33 mouse cellular contexts compared by ENCODE assay signal in genomic region chr19:4747631-4748312, GRCm38 (mm10). TPM values are rescaled to one million over a fixed set of nuclear protein-coding genes. Genes with fewer than 3 reads are reported as not detected.
DNase-seq lines count a peak whose midpoint lies in the region; ATAC-seq lines count a peak whose summit lies in the region.
"Had no signal": no experiment of that assay in that cellular context is flagged by ENCODE, and none has a peak within 500 bp of the region (broad histone marks: within the 10 kb centered on the region; RNA-seq: fewer than 3 reads in every experiment).

No protein-coding gene starts in this region.

- no peak overlapping the region for H3K4me3 ChIP-seq in limb, embryonic 13.5 days
- no peak overlapping the region for H3K4me3 ChIP-seq in limb, embryonic 10.5 days
- H3K4me3 ChIP-seq: embryonic facial prominence, embryonic 10.5 days; embryonic facial prominence, embryonic 15.5 days; forebrain, embryonic 12.5 days; intestine, embryonic 15.5 days; layer of hippocampus, adult 2 months; left cerebral cortex, adult 2 months; liver, embryonic 12.5 days; megakaryocyte, embryonic 14.5 days; midbrain, embryonic 12.5 days; myocyte; neural tube, embryonic 12.5 days had no signal

- intact Hi-C loops in gastrocnemius, postnatal 14 days (cut with DNase I; ENCODE audit: low total_unique reads) = no loop called here

- 91% methylated on average over 9 of the region's 9 CpGs for WGBS in limb, embryonic 13.5 days
- WGBS in limb, embryonic 10.5 days = 91% methylated on average over 9 of the region's 9 CpGs

- no peaks in the 10 kb centered on the region for H3K9me3 ChIP-seq in limb, embryonic 13.5 days
- H3K9me3 ChIP-seq in limb, embryonic 10.5 days (replicated peaks) = no peaks in the 10 kb centered on the region
- H3K9me3 ChIP-seq: embryonic facial prominence, embryonic 10.5 days; embryonic facial prominence, embryonic 15.5 days; forebrain, embryonic 12.5 days; intestine, embryonic 15.5 days; liver, embryonic 12.5 days; megakaryocyte, embryonic 14.5 days; midbrain, embryonic 12.5 days; neural tube, embryonic 12.5 days had no signal

- no peak for ATAC-seq in limb, embryonic 13.5 days (ENCODE audit: low FRiP score, low read depth)
- ATAC-seq: forebrain, postnatal 0 days; hindbrain, postnatal 0 days; intestine, embryonic 15.5 days; liver, embryonic 12.5 days; liver, postnatal 0 days; Patski had no signal

- no peak overlapping the region for H3K4me2 ChIP-seq in limb, embryonic 13.5 days (replicated peaks)
- H3K4me2 ChIP-seq: embryonic facial prominence, embryonic 15.5 days; forebrain, embryonic 12.5 days; heart, embryonic 11.5 days; intestine, embryonic 15.5 days; liver, embryonic 12.5 days; midbrain, embryonic 12.5 days; neural tube, embryonic 12.5 days had no signal

- no peaks in the 10 kb centered on the region for H3K27me3 ChIP-seq in limb, embryonic 13.5 days
- H3K27me3 ChIP-seq in limb, embryonic 10.5 days (ENCODE audit: low read depth, poor library complexity, severe bottlenecking) = no peaks in the 10 kb centered on the region
- H3K27me3 ChIP-seq: embryonic facial prominence, embryonic 15.5 days; forebrain, embryonic 12.5 days; intestine, embryonic 15.5 days; liver, embryonic 12.5 days; midbrain, embryonic 12.5 days; neural tube, embryonic 12.5 days; Patski had no signal

- peaks cover 11% of the 10 kb centered on the region; the same call in 1 of the 2 replicates for H3K36me3 ChIP-seq in limb, embryonic 13.5 days
- peaks cover 66% of the 10 kb centered on the region for H3K36me3 ChIP-seq in limb, embryonic 10.5 days
- H3K36me3 ChIP-seq: intestine, embryonic 15.5 days; liver, embryonic 12.5 days had no signal

- H3K4me1 ChIP-seq in limb, embryonic 13.5 days = 0 out of 2 replicates have a peak, but pooled peaks cover 6% of the 10 kb centered on the region
- no peaks in the 10 kb centered on the region for H3K4me1 ChIP-seq in limb, embryonic 10.5 days
- H3K4me1 ChIP-seq: embryonic facial prominence, embryonic 10.5 days; embryonic facial prominence, embryonic 15.5 days; forebrain, embryonic 12.5 days; liver, embryonic 12.5 days; megakaryocyte, embryonic 14.5 days; midbrain, embryonic 12.5 days; neural tube, embryonic 12.5 days had no signal

- H3K9ac ChIP-seq in limb, embryonic 13.5 days = 0 out of 2 replicates have a peak overlapping the region, but pooled peaks have one; percentile 31
- H3K9ac ChIP-seq: embryonic facial prominence, embryonic 15.5 days; forebrain, embryonic 12.5 days; forebrain, postnatal 0 days; intestine, embryonic 15.5 days; liver, embryonic 12.5 days; liver, postnatal 0 days; midbrain, embryonic 12.5 days; neural tube, embryonic 12.5 days had no signal

- no peak overlapping the region for H3K27ac ChIP-seq in limb, embryonic 13.5 days
- no peak overlapping the region for H3K27ac ChIP-seq in limb, embryonic 10.5 days
- H3K27ac ChIP-seq: embryonic facial prominence, embryonic 10.5 days; embryonic facial prominence, embryonic 15.5 days; forebrain, embryonic 12.5 days; hindbrain, postnatal 0 days; intestine, embryonic 15.5 days; layer of hippocampus, adult 2 months; left cerebral cortex, adult 2 months; liver, embryonic 12.5 days; midbrain, embryonic 12.5 days; neural tube, embryonic 12.5 days had no signal

- peak; percentile 63 for DNase-seq in cerebellum, adult 9-10 months
- DNase-seq in cerebellum, adult 8-10 months = no peak
- DNase-seq in gastrocnemius, postnatal 14 days = peak; percentile 28
- no peak for DNase-seq in gastrocnemius, adult 18-20 months (ENCODE audit: low spot score)
- no peak for DNase-seq in limb, embryonic 10.5 days (ENCODE audit: low spot score)
- DNase-seq in lung, postnatal 25 days (ENCODE audit: low spot score) = no peak
- DNase-seq: adrenal gland, postnatal 14 days; forebrain, postnatal 0 days; heart, postnatal 4 days; kidney, adult 2 months; kidney, postnatal 36 days; liver, postnatal 0 days; lung, postnatal 4 days; right cerebral cortex, adult 18-20 months; right cerebral cortex, postnatal 4 days; thymus, adult 2 months; thymus, postnatal 36 days had no signal

RNA-seq across cellular contexts. Expression of gene Rbm4b, which starts 8.5 kb away (rescaled TPM):
- 1 to 10 TPM; 2.5 to 3.4 TPM for total RNA-seq in gastrocnemius, postnatal 14 days (2021)
- total RNA-seq in gastrocnemius, adult 18-20 months (2021) = 1 to 10 TPM; 2.3 to 2.7 TPM
- polyA plus RNA-seq in limb, embryonic 13.5 days (2015; fragmentation: Nextera tagmentation; extraction: Ambion mirVana) = 104 and 106 TPM in 2 replicates
- 87.3 and 113 TPM in 2 replicates for polyA plus RNA-seq in limb, embryonic 10.5 days (2016; fragmentation: Nextera tagmentation; extraction: Ambion mirVana)

RNA-seq across cellular contexts. Expression of gene Sptbn2, which starts 36.8 kb away (rescaled TPM):
- total RNA-seq in gastrocnemius, postnatal 14 days (2021) = under 1 TPM; 0.23 to 0.40 TPM
- total RNA-seq in gastrocnemius, adult 18-20 months (2021) = under 1 TPM; 0.02 to 0.07 TPM
- 1.3 and 1.9 TPM in 2 replicates for polyA plus RNA-seq in limb, embryonic 13.5 days (2015; fragmentation: Nextera tagmentation; extraction: Ambion mirVana)
- 3.4 and 4.2 TPM in 2 replicates for polyA plus RNA-seq in limb, embryonic 10.5 days (2016; fragmentation: Nextera tagmentation; extraction: Ambion mirVana)

RNA-seq across cellular contexts. Expression of gene Rbm4, which starts 45.9 kb away (rescaled TPM):
- total RNA-seq in gastrocnemius, postnatal 14 days (2021) = 10 to 100 TPM; 32.3 to 36.9 TPM
- 10 to 100 TPM; 31.4 to 34.8 TPM for total RNA-seq in gastrocnemius, adult 18-20 months (2021)
- polyA plus RNA-seq in limb, embryonic 13.5 days (2015; fragmentation: Nextera tagmentation; extraction: Ambion mirVana) = 81.7 and 87.7 TPM in 2 replicates
- 91.5 and 108 TPM in 2 replicates for polyA plus RNA-seq in limb, embryonic 10.5 days (2016; fragmentation: Nextera tagmentation; extraction: Ambion mirVana)

RNA-seq across cellular contexts. Expression of gene Gm960, which starts 49.3 kb away (rescaled TPM):
- total RNA-seq in gastrocnemius, postnatal 14 days (2021) = under 1 TPM; 0.12 to 0.71 TPM
- under 1 TPM in 1 of 2 experiments, not detected in 1; 0.31 TPM for total RNA-seq in gastrocnemius, adult 18-20 months (2021)
- 7.1 and 7.6 TPM in 2 replicates for polyA plus RNA-seq in limb, embryonic 13.5 days (2015; fragmentation: Nextera tagmentation; extraction: Ambion mirVana)
- 1.5 and 4.5 TPM in 2 replicates for polyA plus RNA-seq in limb, embryonic 10.5 days (2016; fragmentation: Nextera tagmentation; extraction: Ambion mirVana)
- total RNA-seq: adrenal gland, postnatal 14 days had no signal
- polyA plus RNA-seq: spleen, adult 2 months had no signal

Comparison
In these comparisons a context has a peak if more than half of its experiments do, and no peak if none do; other contexts are left out.
1. DNase-seq: peak in cerebellum, adult 9-10 months (single experiment) and gastrocnemius, postnatal 14 days (single experiment); none in cerebellum, adult 8-10 months (single experiment), gastrocnemius, adult 18-20 months (single experiment), limb, embryonic 10.5 days (single experiment) and lung, postnatal 25 days (single experiment).